Mouse (Mus musculus) G1E (cell line): ENCODE data around the gene Allc. TPM values are rescaled to one million over a fixed set of nuclear protein-coding genes. Genes with fewer than 3 reads are reported as not detected.

Experiments
- ATAC-seq: 2 replicates; pipeline ENCODE4 v1.8.0; 2016; ENCODE audit warnings: mild to moderate bottlenecking; ENCODE audit not compliant: insufficient number of reproducible peaks, poor library complexity, low FRiP score, severe bottlenecking; ENCODE audit errors: extremely low read depth
- DNase-seq: peaks from one replicate; pipeline ENCODE4 v3.0.0; 2012; ENCODE audit warnings: low spot score
- H3K27me3 ChIP-seq: 2 replicates; pipeline ENCODE4 v1.6.1; 2012; ENCODE audit warnings: mild to moderate bottlenecking, low read length, inconsistent platforms; ENCODE audit not compliant: insufficient read depth
- H3K36me3 ChIP-seq: replicated peaks from 2 replicates; pipeline ENCODE3; 2012; ENCODE audit warnings: mild to moderate bottlenecking, inconsistent platforms
- H3K4me1 ChIP-seq: 2 replicates; pipeline ENCODE4 v1.6.1; 2012; ENCODE audit warnings: low read depth, low read length, inconsistent platforms, mixed read lengths; ENCODE audit not compliant: insufficient read depth
- H3K4me3 ChIP-seq: 2 replicates; pipeline ENCODE4 v1.5.1; 2012; ENCODE audit warnings: low read depth, mild to moderate bottlenecking, inconsistent platforms, low read length, moderate library complexity, mixed read lengths
- H3K9me3 ChIP-seq: replicated peaks from 2 replicates; pipeline ENCODE4 v1.6.1; 2012; ENCODE audit warnings: inconsistent platforms
- CTCF ChIP-seq: IDR thresholded peaks from 2 replicates; pipeline ENCODE4 v1.5.1; 2012; ENCODE audit warnings: low read depth, low read length, inconsistent platforms, mixed read lengths
- GATA1 ChIP-seq: IDR thresholded peaks from 2 replicates; pipeline ENCODE4 v1.6.1; 2012; ENCODE audit warnings: borderline replicate concordance, low read length, inconsistent platforms, mixed read lengths
- GATA2 ChIP-seq: IDR thresholded peaks from 2 replicates; pipeline ENCODE4 v1.6.1; 2012; ENCODE audit warnings: low read depth, low read length, inconsistent platforms, borderline replicate concordance
- POLR2AphosphoS5 ChIP-seq: IDR thresholded peaks from 2 replicates; pipeline ENCODE4 v1.6.1; 2012; ENCODE audit warnings: low read depth, low read length, inconsistent platforms; ENCODE audit not compliant: insufficient replicate concordance
- TAL1 ChIP-seq: conservative IDR thresholded peaks from 2 replicates; pipeline ENCODE4 v1.6.1; 2012; ENCODE audit warnings: low read depth, low read length, inconsistent platforms, mixed read lengths
- polyA plus RNA-seq: library from polyadenylated mRNA; stranded (reverse); fragments of >175 nt; gene quantifications from 2 replicates; pipeline ENCODE4 v1.2.3, GENCODE M21; 2012
- total RNA-seq, 2 experiments: library from RNA; stranded (forward) in 1 of 2; stranded (reverse) in 1 of 2; fragments of 200-1000 nt in 1 of 2; fragments of >200 nt in 1 of 2; fragmentation: Nextera tagmentation in 1 of 2; gene quantifications; 2 replicates each; pipeline ENCODE4 v1.2.3; 2014 to 2017

Gene Allc
- total and polyA plus RNA-seq, 3 experiments: 0.05 TPM; not detected in 2

GRCm38 (mm10) chr12:28622167-28622532, 39.8 kb upstream of the Allc start:
- no peak overlapping the region for H3K4me3 ChIP-seq
- H3K4me1 ChIP-seq: peaks cover 14% of the 10 kb centered on the region
- no peaks in the 10 kb centered on the region for H3K36me3 ChIP-seq
- no peaks in the 10 kb centered on the region for H3K9me3 ChIP-seq
- DNase-seq (no peak), ATAC-seq (no peak)
- H3K27me3 ChIP-seq: peaks cover 37% of the 10 kb centered on the region
- TF ChIP-seq TAL1: no peak
- no peak for TF ChIP-seq CTCF
- no peak for TF ChIP-seq GATA2
- TF ChIP-seq GATA1: no peak
- no peak for TF ChIP-seq POLR2AphosphoS5

- peaks cover 14% of the 10 kb centered on the region for H3K4me1 ChIP-seq
- H3K9me3 ChIP-seq: no peaks in the 10 kb centered on the region
- TF ChIP-seq CTCF (no peak), TAL1 (no peak), GATA1 (no peak), GATA2 (no peak), POLR2AphosphoS5 (no peak)
- DNase-seq (no peak), ATAC-seq (no peak)
- H3K27me3 ChIP-seq: peaks cover 38% of the 10 kb centered on the region
- H3K4me3 ChIP-seq: no peak overlapping the region
- H3K36me3 ChIP-seq: no peaks in the 10 kb centered on the region
Measured at GRCm38 (mm10) chr12:28621451-28622166, 39.3 kb upstream of the Allc start.

GRCm38 (mm10) chr12:28617297-28617696, 35.0 kb upstream of the Allc start:
- TF ChIP-seq GATA1 (no peak), TAL1 (no peak), CTCF (no peak), POLR2AphosphoS5 (no peak), GATA2 (no peak)
- no peak for DNase-seq
- peaks cover 9% of the 10 kb centered on the region for H3K4me1 ChIP-seq
- no peak overlapping the region for H3K4me3 ChIP-seq
- H3K9me3 ChIP-seq: no peaks in the 10 kb centered on the region
- no peaks in the 10 kb centered on the region for H3K36me3 ChIP-seq
- peaks cover 32% of the 10 kb centered on the region for H3K27me3 ChIP-seq
- no peak; the same call in 1 of the 2 replicates for ATAC-seq

- TF ChIP-seq GATA1: no peak
- TF ChIP-seq POLR2AphosphoS5: no peak
- TF ChIP-seq CTCF: no peak
- TF ChIP-seq TAL1: no peak
- DNase-seq (no peak), ATAC-seq (no peak)
- Histone ChIP-seq H3K36me3 (no peaks in the 10 kb centered on the region), H3K27me3 (peaks cover 12% of the 10 kb centered on the region), H3K4me3 (no peak overlapping the region), H3K9me3 (no peaks in the 10 kb centered on the region), H3K4me1 (peaks cover 2% of the 10 kb centered on the region; the same call in 1 of the 2 replicates)
Measured at GRCm38 (mm10) chr12:28614401-28614800, 32.1 kb upstream of the Allc start.

GRCm38 (mm10) chr12:28612391-28612790, 30.1 kb upstream of the Allc start:
- no peaks in the 10 kb centered on the region for H3K36me3 ChIP-seq
- TF ChIP-seq GATA1 (no peak), GATA2 (no peak), POLR2AphosphoS5 (no peak), CTCF (no peak), TAL1 (no peak)
- no peak for ATAC-seq

GRCm38 (mm10) chr12:28607546-28608305, 25.4 kb upstream of the Allc start:
- no peaks in the 10 kb centered on the region for H3K4me1 ChIP-seq
- H3K36me3 ChIP-seq: no peaks in the 10 kb centered on the region
- no peaks in the 10 kb centered on the region; the same call in 1 of the 2 replicates for H3K27me3 ChIP-seq
- no peaks in the 10 kb centered on the region for H3K9me3 ChIP-seq
- ATAC-seq (no peak), DNase-seq (no peak)
- TF ChIP-seq GATA1 (no peak), POLR2AphosphoS5 (no peak), CTCF (no peak), GATA2 (no peak), TAL1 (no peak)
- H3K4me3 ChIP-seq: no peak overlapping the region

More at GRCm38 (mm10) chr12:28612391-28612790, 30.1 kb upstream of the Allc start:
- Histone ChIP-seq H3K4me1 (no peaks in the 10 kb centered on the region), H3K27me3 (peaks cover 8% of the 10 kb centered on the region; the same call in 1 of the 2 replicates), H3K4me3 (no peak overlapping the region), H3K9me3 (no peaks in the 10 kb centered on the region)
- DNase-seq: no peak
